Mouse (Mus musculus) CH12.LX (cell line): ENCODE measurements around the gene Mitf. TPM values are rescaled to one million over a fixed set of nuclear protein-coding genes. Genes with fewer than 3 reads are reported as not detected.

Experiments used
- DNase-seq: peaks from one replicate; pipeline ENCODE4 v3.0.0-alpha.2; 2013; ENCODE audit errors: extremely low read depth
- H3K27ac ChIP-seq: 2 replicates; pipeline ENCODE4 v1.5.1; 2012; ENCODE audit warnings: low read depth, mild to moderate bottlenecking, control low read depth, moderate library complexity; ENCODE audit not compliant: insufficient read depth
- H3K27me3 ChIP-seq: replicated peaks from 2 replicates; pipeline ENCODE3; 2012; ENCODE audit warnings: inconsistent platforms
- H3K36me3 ChIP-seq, 2 experiments: replicated peaks in 1 of 2; 2 replicates each; pipeline versions ENCODE3 to v1.6.1; 2012; ENCODE audit warnings: inconsistent platforms in 1 of 2, low read length in 1 of 2, mild to moderate bottlenecking in 1 of 2, mixed read lengths in 1 of 2, moderate library complexity in 1 of 2; ENCODE audit not compliant: control insufficient read depth in 1 of 2, insufficient read depth in 1 of 2
- H3K4me1 ChIP-seq, 2 experiments: 2 replicates each; pipeline ENCODE4 v1.6.1; 2012; ENCODE audit warnings: inconsistent platforms in 1 of 2, moderate library complexity in 1 of 2; ENCODE audit not compliant: insufficient read depth in 2 of 2, control insufficient read depth in 1 of 2
- H3K4me2 ChIP-seq: 2 replicates; pipeline ENCODE4 v1.6.1; 2012; ENCODE audit warnings: low read depth, mild to moderate bottlenecking, control low read depth; ENCODE audit not compliant: poor library complexity, insufficient read depth, severe bottlenecking
- H3K4me3 ChIP-seq, 3 experiments: fragments of 150-350 bp in 1 of 3; sonication (generic) in 1 of 3; replicated peaks in 1 of 3; 2 replicates each; pipeline versions ENCODE3 to v1.5.1; 2011 to 2012; ENCODE audit warnings: low read depth in 2 of 3, low read length in 2 of 3, mild to moderate bottlenecking in 2 of 3, moderate library complexity in 2 of 3, control low read depth in 1 of 3, improper control_type of control experiment in 1 of 3, inconsistent platforms in 1 of 3, mixed read lengths in 1 of 3; ENCODE audit not compliant: poor library complexity in 1 of 3
- H3K79me2 ChIP-seq: replicated peaks from 2 replicates; pipeline ENCODE4 v1.6.1; 2012; ENCODE audit warnings: mild to moderate bottlenecking, moderate library complexity; ENCODE audit not compliant: control insufficient read depth, poor library complexity, insufficient read depth, severe bottlenecking; ENCODE audit errors: extremely low read depth
- H3K9ac ChIP-seq: 2 replicates; pipeline ENCODE4 v1.6.1; 2012; ENCODE audit warnings: low read depth, mild to moderate bottlenecking, control low read depth, moderate library complexity; ENCODE audit not compliant: insufficient read depth
- H3K9me3 ChIP-seq: replicated peaks from 2 replicates; pipeline ENCODE3; 2012; ENCODE audit warnings: low read length, inconsistent platforms, mixed read lengths
- BHLHE40 ChIP-seq: IDR thresholded peaks from 2 replicates; pipeline ENCODE4 v1.6.1; 2011; ENCODE audit warnings: mild to moderate bottlenecking, low read depth, low read length, improper control_type of control experiment
- CHD1 ChIP-seq: IDR thresholded peaks from 2 replicates; pipeline ENCODE4 v1.6.1; 2012; ENCODE audit warnings: low read depth, low read length, improper control_type of control experiment, inconsistent platforms
- CTCF ChIP-seq, 2 experiments: IDR thresholded peaks in 1 of 2; conservative IDR thresholded peaks in 1 of 2; 2 replicates each; pipeline ENCODE4 v1.5.1; 2011 to 2012; ENCODE audit warnings: low read depth in 2 of 2, low read length in 2 of 2, improper control_type of control experiment in 1 of 2, inconsistent platforms in 1 of 2, mild to moderate bottlenecking in 1 of 2, moderate library complexity in 1 of 2
- E2F4 ChIP-seq: IDR thresholded peaks from 2 replicates; pipeline ENCODE4 v1.6.1; 2011; ENCODE audit warnings: low read depth, low read length, improper control_type of control experiment; ENCODE audit not compliant: insufficient replicate concordance
- ELF1 ChIP-seq: IDR thresholded peaks from 2 replicates; pipeline ENCODE4 v1.6.1; 2014; ENCODE audit warnings: low read depth, mild to moderate bottlenecking, inconsistent platforms, low read length, improper control_type of control experiment
- ETS1 ChIP-seq: conservative IDR thresholded peaks from 2 replicates; pipeline ENCODE4 v1.6.1; 2012; ENCODE audit warnings: low read depth, mild to moderate bottlenecking, inconsistent platforms, low read length, improper control_type of control experiment, moderate library complexity
- GABPA ChIP-seq: IDR thresholded peaks from 2 replicates; pipeline ENCODE4 v1.6.1; 2012; ENCODE audit warnings: low read depth, low read length, improper control_type of control experiment, inconsistent platforms; ENCODE audit not compliant: insufficient replicate concordance
- IRF4 ChIP-seq: IDR thresholded peaks from 2 replicates; pipeline ENCODE4 v1.6.1; 2014; ENCODE audit warnings: low read depth, mild to moderate bottlenecking, inconsistent platforms, low read length, improper control_type of control experiment
- JUN ChIP-seq: IDR thresholded peaks from 2 replicates; pipeline ENCODE4 v1.6.1; 2011; ENCODE audit warnings: low read depth, mild to moderate bottlenecking, low read length, improper control_type of control experiment, moderate library complexity; ENCODE audit not compliant: insufficient read depth
- JUND ChIP-seq: conservative IDR thresholded peaks from 2 replicates; pipeline ENCODE4 v1.6.1; 2011; ENCODE audit warnings: low read depth, low read length, improper control_type of control experiment
- KAT2A ChIP-seq: IDR thresholded peaks from 2 replicates; pipeline ENCODE4 v1.6.1; 2012; ENCODE audit warnings: low read length, improper control_type of control experiment, inconsistent platforms; ENCODE audit not compliant: insufficient replicate concordance
- MAFK ChIP-seq: IDR thresholded peaks from 2 replicates; pipeline ENCODE4 v1.6.1; 2011; ENCODE audit warnings: low read length, improper control_type of control experiment; ENCODE audit not compliant: insufficient replicate concordance
- MAX ChIP-seq: IDR thresholded peaks from 2 replicates; pipeline ENCODE4 v1.6.1; 2011; ENCODE audit warnings: low read length, improper control_type of control experiment
- MAZ ChIP-seq: IDR thresholded peaks from 2 replicates; pipeline ENCODE4 v1.6.1; 2012; ENCODE audit warnings: low read depth, mild to moderate bottlenecking, inconsistent platforms, low read length, improper control_type of control experiment, moderate library complexity
- MEF2A ChIP-seq: IDR thresholded peaks from 2 replicates; pipeline ENCODE4 v1.6.1; 2014; ENCODE audit warnings: low read depth, mild to moderate bottlenecking, inconsistent platforms, low read length, improper control_type of control experiment, borderline replicate concordance
- MXI1 ChIP-seq: IDR thresholded peaks from 2 replicates; pipeline ENCODE4 v1.6.1; 2011; ENCODE audit warnings: mild to moderate bottlenecking, low read depth, low read length, improper control_type of control experiment
- MYC ChIP-seq: IDR thresholded peaks from 2 replicates; pipeline ENCODE4 v1.6.1; 2011; ENCODE audit warnings: low read depth, mild to moderate bottlenecking, improper control_type of control experiment, low read length
- NELFE ChIP-seq: IDR thresholded peaks from 2 replicates; pipeline ENCODE4 v1.6.1; 2011; ENCODE audit warnings: low read depth, low read length, improper control_type of control experiment
- NRF1 ChIP-seq: IDR thresholded peaks from 2 replicates; pipeline ENCODE4 v1.6.1; 2014; ENCODE audit warnings: low read depth, mild to moderate bottlenecking, inconsistent platforms, low read length, improper control_type of control experiment, moderate library complexity
- PAX5 ChIP-seq: IDR thresholded peaks from 2 replicates; pipeline ENCODE4 v1.6.1; 2012; ENCODE audit warnings: low read length, inconsistent platforms, mixed read lengths
- POLR2A ChIP-seq: IDR thresholded peaks from 2 replicates; pipeline ENCODE4 v1.6.1; 2011; ENCODE audit warnings: low read depth, mild to moderate bottlenecking, improper control_type of control experiment, low read length
- POLR2AphosphoS2 ChIP-seq: IDR thresholded peaks from 2 replicates; pipeline ENCODE4 v1.6.1; 2011; ENCODE audit warnings: low read depth, low read length, improper control_type of control experiment
- RAD21 ChIP-seq: IDR thresholded peaks from 2 replicates; pipeline ENCODE4 v1.6.1; 2011; ENCODE audit warnings: low read depth, mild to moderate bottlenecking, low read length, improper control_type of control experiment, moderate library complexity
- SIN3A ChIP-seq: IDR thresholded peaks from 2 replicates; pipeline ENCODE4 v1.6.1; 2012; ENCODE audit warnings: low read length, improper control_type of control experiment, inconsistent platforms
- SMC3 ChIP-seq: IDR thresholded peaks from 2 replicates; pipeline ENCODE4 v1.6.1; 2011; ENCODE audit warnings: low read depth, low read length, improper control_type of control experiment
- TBP ChIP-seq: conservative IDR thresholded peaks from 2 replicates; pipeline ENCODE4 v1.6.1; 2011; ENCODE audit warnings: low read depth, low read length, improper control_type of control experiment
- TCF12 ChIP-seq: IDR thresholded peaks from 2 replicates; pipeline ENCODE4 v1.6.1; 2014; ENCODE audit warnings: low read depth, mild to moderate bottlenecking, inconsistent platforms, low read length, improper control_type of control experiment
- UBTF ChIP-seq: IDR thresholded peaks from 2 replicates; pipeline ENCODE4 v1.6.1; 2012; ENCODE audit warnings: low read depth, mild to moderate bottlenecking, inconsistent platforms, low read length, improper control_type of control experiment, moderate library complexity
- USF1 ChIP-seq: IDR thresholded peaks from 2 replicates; pipeline ENCODE4 v1.6.1; 2014; ENCODE audit warnings: low read depth, mild to moderate bottlenecking, inconsistent platforms, low read length, improper control_type of control experiment
- USF2 ChIP-seq: conservative IDR thresholded peaks from 2 replicates; pipeline ENCODE4 v1.6.1; 2011; ENCODE audit warnings: low read depth, low read length, improper control_type of control experiment
- ZC3H11A ChIP-seq: IDR thresholded peaks from 2 replicates; pipeline ENCODE4 v1.6.1; 2012; ENCODE audit warnings: low read depth, mild to moderate bottlenecking, inconsistent platforms, low read length, improper control_type of control experiment
- ZKSCAN1 ChIP-seq: IDR thresholded peaks from 2 replicates; pipeline ENCODE4 v1.6.1; 2012; ENCODE audit warnings: low read depth, inconsistent platforms, low read length, improper control_type of control experiment, borderline replicate concordance
- ZNF384 ChIP-seq: IDR thresholded peaks from 2 replicates; pipeline ENCODE4 v1.6.1; 2012; ENCODE audit warnings: low read depth, low read length, improper control_type of control experiment, inconsistent platforms
- dilution Hi-C: fragments of 300-500 bp; cut with MboI; formaldehyde crosslinking; loops from 2 replicates; pipeline ENCODE4 v1.14.3; 2020; ENCODE audit warnings: low sequenced_read_pairs; ENCODE audit not compliant: extremely low pct_unique_long_range_greater_than_20kb, extremely low pct_ligation_motif_present
- in situ Hi-C: fragments of 300-500 bp; cut with MboI; formaldehyde crosslinking; loops from 3 replicates; pipeline ENCODE4 v1.14.3; 2019; ENCODE audit warnings: low sequenced_read_pairs, low pct_ligation_motif_present, low pct_unique_long_range_greater_than_20kb, mixed read lengths
- polyA plus RNA-seq: library from polyadenylated mRNA; unstranded; fragments of >175 nt; gene quantifications from 2 replicates; pipeline ENCODE4 v1.2.1, GENCODE M21; 2012; ENCODE audit warnings: low read depth; ENCODE audit not compliant: insufficient read length
- total RNA-seq, 2 experiments: library from RNA; depleted of rRNA; stranded (reverse); fragments of 300-350 nt in 1 of 2; fragments of >200 nt in 1 of 2; gene quantifications; 2 replicates each; pipeline ENCODE4 v1.2.3; 2012 to 2014

Gene Mitf
- total and polyA plus RNA-seq, 3 experiments: 3.4 to 4.7 (median 3.6) TPM

- no peaks in the 10 kb centered on the region for H3K79me2 ChIP-seq
- H3K4me1 ChIP-seq: peaks cover 12 to 50% of the 10 kb centered on the region in 2 experiments; a peak in 3 of 4 replicates
- no peak overlapping the region for H3K9ac ChIP-seq
- no peak overlapping the region for H3K4me3 ChIP-seq
- DNase-seq: no peak
- no peak overlapping the region for H3K4me2 ChIP-seq
- H3K9me3 ChIP-seq: no peaks in the 10 kb centered on the region
- in situ Hi-C loops: no loop called here
- dilution Hi-C loops: no loop called here
- H3K36me3 ChIP-seq: no peaks in the 10 kb centered on the region
- no peaks in the 10 kb centered on the region for H3K27me3 ChIP-seq
- H3K27ac ChIP-seq: no peak overlapping the region
- TF ChIP-seq JUN: no peak
- no peak for TF ChIP-seq MAX
- TF ChIP-seq TBP: no peak
- no peak for TF ChIP-seq ZC3H11A
- no peak for TF ChIP-seq SMC3
- no peak for TF ChIP-seq JUND
- no peak for TF ChIP-seq MXI1
- TF ChIP-seq USF2: no peak
- no peak for TF ChIP-seq BHLHE40
- no peak for TF ChIP-seq ETS1
- TF ChIP-seq PAX5: no peak
- no peak for TF ChIP-seq IRF4
- no peak for TF ChIP-seq E2F4
- TF ChIP-seq CHD1: no peak
- no peak for TF ChIP-seq POLR2A
- no peak for TF ChIP-seq MYC
- no peak for TF ChIP-seq ZNF384
- no peak for TF ChIP-seq TCF12
- TF ChIP-seq SIN3A: no peak
Observed at GRCm38 (mm10) chr6:97964750-97965149, 157.9 kb downstream of the Mitf start.

- no peaks in the 10 kb centered on the region for H3K9me3 ChIP-seq
- dilution Hi-C loops: no loop called here
Observed at GRCm38 (mm10) chr6:97981668-97982067, 174.8 kb downstream of the Mitf start.

More at GRCm38 (mm10) chr6:97981668-97982067, 174.8 kb downstream of the Mitf start:
- in situ Hi-C loops: no loop called here
- Histone ChIP-seq H3K27me3 (no peaks in the 10 kb centered on the region), H3K36me3 (no peaks in the 10 kb centered on the region), H3K9ac (no peak overlapping the region), H3K4me3 (no peak overlapping the region), H3K27ac (no peak overlapping the region), H3K4me2 (no peak overlapping the region), H3K4me1 (peaks cover 0 to 6% of the 10 kb centered on the region in 2 experiments; a peak in 1 of 4 replicates), H3K79me2 (no peaks in the 10 kb centered on the region)
- DNase-seq: no peak
- TF ChIP-seq NELFE (no peak), SMC3 (no peak), UBTF (no peak), GABPA (no peak), POLR2AphosphoS2 (no peak), ELF1 (no peak), NRF1 (no peak), TCF12 (no peak), CTCF (conservative IDR thresholded peaks at IDR 0.05 in 1 of 2, IDR thresholded peaks at IDR 0.05 in 1 of 2; ENCODE audit: low read depth in 2 of 2, low read length in 2 of 2) (no peak), BHLHE40 (no peak), JUN (no peak), MAX (no peak), USF1 (no peak), MEF2A (no peak), MXI1 (no peak), RAD21 (no peak), MAFK (no peak), KAT2A (no peak), MAZ (no peak), ZKSCAN1 (no peak)
